Mouse (Mus musculus) embryonic facial prominence, embryonic 13.5 days (tissue): ENCODE data around the gene Il15. TPM values are rescaled to one million over a fixed set of nuclear protein-coding genes. Genes with fewer than 3 reads are reported as not detected.

Experiments
- ATAC-seq: fragments of 200-750 bp; cut with Nextera tagmentation; 2 replicates; pipeline ENCODE4 v1.8.0; 2017; ENCODE audit warnings: low read depth; ENCODE audit not compliant: insufficient number of reproducible peaks, insufficient read depth, low FRiP score, low TSS enrichment
- H3K27ac ChIP-seq: fragments of 300-500 bp; sonication (generic); 2 replicates; pipeline ENCODE4 v1.5.1; 2015; ENCODE audit warnings: moderate library complexity, mild to moderate bottlenecking, inconsistent platforms
- H3K27me3 ChIP-seq: fragments of 300-500 bp; sonication (generic); 2 replicates; pipeline ENCODE4 v1.6.1; 2015; ENCODE audit warnings: mild to moderate bottlenecking, inconsistent platforms
- H3K36me3 ChIP-seq: fragments of 300-500 bp; sonication (generic); 2 replicates; pipeline ENCODE4 v1.6.1; 2015; ENCODE audit warnings: mild to moderate bottlenecking, inconsistent platforms
- H3K4me1 ChIP-seq: fragments of 300-500 bp; sonication (generic); 2 replicates; pipeline ENCODE4 v1.6.1; 2015; ENCODE audit warnings: inconsistent platforms
- H3K4me2 ChIP-seq: fragments of 300-500 bp; sonication (generic); 2 replicates; pipeline ENCODE4 v1.6.1; 2015; ENCODE audit warnings: moderate library complexity, mild to moderate bottlenecking, inconsistent platforms
- H3K4me3 ChIP-seq: fragments of 300-500 bp; sonication (generic); 2 replicates; pipeline ENCODE4 v1.5.1; 2015; ENCODE audit warnings: mild to moderate bottlenecking, inconsistent platforms
- H3K9ac ChIP-seq: fragments of 300-500 bp; sonication (generic); 2 replicates; pipeline ENCODE4 v1.6.1; 2015; ENCODE audit warnings: mild to moderate bottlenecking, inconsistent platforms
- H3K9me3 ChIP-seq: fragments of 300-500 bp; sonication (generic); 2 replicates; pipeline ENCODE4 v1.6.1; 2016; ENCODE audit warnings: inconsistent platforms
- WGBS: fragments of 180-500 bp; shearing (Covaris S2); methylation state at CpG from one replicate; pipeline ENCODE4 v1.1.7; 2015; ENCODE audit warnings: mixed read lengths; 5-methylcytosine and 5-hydroxymethylcytosine counted together
- polyA plus RNA-seq: library from polyadenylated mRNA; unstranded; fragments of >200 nt; fragmentation: Nextera tagmentation; extraction: Ambion mirVana; gene quantifications from 2 replicates; pipeline ENCODE4 v1.2.1, GENCODE M21; 2015

The Il15 gene
- polyA plus RNA-seq, 1 experiment from 2014 or later = 2.6 TPM

DNA sequence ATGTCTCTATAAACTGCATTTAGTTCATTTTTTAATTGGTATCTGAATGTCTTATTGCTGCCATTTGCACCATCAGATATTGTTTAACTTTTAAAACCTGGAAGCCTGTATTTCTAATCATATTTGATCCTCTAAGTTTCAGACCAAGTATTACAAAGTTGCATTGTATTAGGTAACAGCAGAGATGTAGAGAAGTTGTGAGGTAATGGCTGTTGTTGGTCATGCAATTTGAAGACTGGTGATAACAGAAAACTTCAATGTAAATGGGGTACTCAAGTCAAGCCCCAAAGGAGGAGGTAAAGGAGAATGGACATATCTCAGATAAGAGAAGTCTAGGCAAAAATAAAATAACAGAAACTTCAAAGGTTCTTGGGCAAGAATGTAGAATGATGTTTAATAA is 11.8 kb downstream of the Il15 start:
- Histone ChIP-seq H3K36me3 (no peaks in the 10 kb centered on the region), H3K9ac (no peak overlapping the region), H3K27me3 (no peaks in the 10 kb centered on the region), H3K9me3 (no peaks in the 10 kb centered on the region), H3K4me3 (no peak overlapping the region), H3K27ac (no peak overlapping the region), H3K4me1 (no peaks in the 10 kb centered on the region), H3K4me2 (no peak overlapping the region)
- ATAC-seq = no peak

- Histone ChIP-seq H3K4me2 (no peak overlapping the region), H3K9ac (no peak overlapping the region), H3K36me3 (no peaks in the 10 kb centered on the region), H3K27ac (no peak overlapping the region), H3K4me3 (no peak overlapping the region), H3K9me3 (no peaks in the 10 kb centered on the region), H3K27me3 (no peaks in the 10 kb centered on the region), H3K4me1 (no peaks in the 10 kb centered on the region)
- 74% methylated on average over 1 of the region's 1 CpGs for whole genome bisulfite sequencing
- ATAC-seq = no peak
Observed at GRCm38 (mm10) chr8:82388356-82388902, 14.6 kb downstream of the Il15 start.

- Histone ChIP-seq H3K4me1 (no peaks in the 10 kb centered on the region), H3K4me2 (no peak overlapping the region), H3K27ac (no peak overlapping the region), H3K9ac (no peak overlapping the region), H3K9me3 (no peaks in the 10 kb centered on the region), H3K4me3 (no peak overlapping the region), H3K27me3 (no peaks in the 10 kb centered on the region), H3K36me3 (no peaks in the 10 kb centered on the region)
- WGBS = 67% methylated on average over 1 of the region's 1 CpGs
- ATAC-seq = no peak
Observed at GRCm38 (mm10) chr8:82387614-82388013, 15.4 kb downstream of the Il15 start.

DNA sequence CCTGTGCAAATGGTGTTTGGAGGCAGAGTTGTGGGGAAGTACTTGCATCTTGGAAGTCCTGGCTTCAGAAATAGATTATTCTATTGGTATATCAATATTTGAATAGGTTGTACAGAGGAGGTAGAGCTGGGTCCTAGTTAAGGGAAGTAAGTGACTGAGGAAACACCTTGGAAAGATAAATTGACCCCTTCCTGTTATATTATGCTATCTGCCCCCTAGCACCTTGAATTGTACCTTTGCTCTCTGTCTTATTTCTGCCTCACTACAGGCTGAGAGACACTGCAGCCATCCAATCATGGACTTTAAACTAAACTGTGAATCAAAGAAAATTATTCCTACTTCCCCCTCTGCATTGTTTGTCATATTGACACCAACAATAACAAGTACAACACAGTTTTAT is 17.2 kb downstream of the Il15 start:
- no peak for ATAC-seq
- H3K27ac ChIP-seq = no peak overlapping the region
- H3K4me2 ChIP-seq = no peak overlapping the region
- no peaks in the 10 kb centered on the region for H3K9me3 ChIP-seq
- no peak overlapping the region for H3K4me3 ChIP-seq
- no peaks in the 10 kb centered on the region for H3K4me1 ChIP-seq
- H3K9ac ChIP-seq = no peak overlapping the region
- H3K27me3 ChIP-seq = no peaks in the 10 kb centered on the region
- no peaks in the 10 kb centered on the region for H3K36me3 ChIP-seq

DNA sequence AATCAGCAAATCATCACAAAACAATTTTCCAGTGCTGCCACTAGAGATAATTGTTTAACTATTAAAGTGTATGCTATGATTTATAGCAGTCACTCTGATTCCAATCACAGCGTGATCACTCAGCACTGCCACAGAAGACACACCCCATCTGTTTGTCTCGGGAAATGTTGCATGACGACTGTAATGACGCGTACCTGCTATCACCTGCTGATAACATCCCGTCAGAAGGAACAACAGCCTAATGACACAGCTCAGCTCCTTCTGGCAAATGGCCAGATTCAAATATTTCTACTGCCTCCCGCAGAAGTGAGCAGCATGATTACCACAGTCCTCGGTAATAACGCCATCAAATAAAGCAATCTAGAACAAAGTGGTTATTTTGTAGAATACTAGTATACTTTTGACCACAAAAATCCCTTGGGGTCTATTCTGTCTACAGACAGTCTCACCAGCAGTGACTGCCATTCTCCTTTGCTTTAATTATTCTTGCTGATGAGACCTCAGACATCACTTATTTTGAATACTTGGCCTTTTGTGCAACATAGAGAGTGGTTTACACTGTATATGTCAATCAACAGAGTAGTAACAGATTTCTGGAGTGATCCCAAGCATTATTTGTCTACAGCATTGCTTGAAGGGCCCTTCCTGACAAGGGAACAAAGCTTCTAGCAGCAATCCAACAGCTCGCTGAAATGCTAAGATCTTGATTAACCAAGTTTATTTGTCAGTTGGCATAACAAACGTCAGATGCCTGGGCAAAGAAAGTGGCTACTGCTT is 18.4 kb downstream of the Il15 start:
- ATAC-seq = no peak
- H3K4me2 ChIP-seq = no peak overlapping the region
- H3K4me3 ChIP-seq = no peak overlapping the region
- WGBS = 60% methylated on average over 11 of the region's 11 CpGs
- H3K4me1 ChIP-seq = no peaks in the 10 kb centered on the region
- no peaks in the 10 kb centered on the region for H3K9me3 ChIP-seq
- H3K27ac ChIP-seq = no peak overlapping the region
- no peaks in the 10 kb centered on the region for H3K27me3 ChIP-seq
- no peaks in the 10 kb centered on the region for H3K36me3 ChIP-seq
- no peak overlapping the region for H3K9ac ChIP-seq

DNA sequence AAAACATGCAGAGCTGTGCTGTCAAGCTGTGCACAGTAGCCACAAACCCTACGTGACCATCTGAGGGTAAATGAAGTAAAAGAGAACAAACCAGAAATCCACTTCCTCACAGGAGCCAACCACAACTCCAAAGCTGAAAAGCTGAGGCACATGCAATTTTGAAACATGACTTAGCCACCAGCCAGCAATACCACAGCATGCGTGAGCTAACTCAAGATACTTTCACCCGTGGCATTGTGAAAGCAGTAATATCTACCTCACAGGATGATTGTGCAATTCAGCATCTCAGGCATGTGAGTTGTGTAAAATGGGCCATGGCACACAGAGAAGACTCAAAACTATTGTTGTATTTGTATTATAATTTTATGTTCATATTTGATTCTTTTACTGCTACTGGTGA is 19.7 kb downstream of the Il15 start:
- H3K9ac ChIP-seq = no peak overlapping the region
- 79% methylated on average over 3 of the region's 3 CpGs for WGBS
- no peaks in the 10 kb centered on the region for H3K36me3 ChIP-seq
- H3K4me3 ChIP-seq = no peak overlapping the region
- H3K27ac ChIP-seq = no peak overlapping the region
- no peak for ATAC-seq
- no peaks in the 10 kb centered on the region for H3K27me3 ChIP-seq
- no peaks in the 10 kb centered on the region for H3K4me1 ChIP-seq
- no peaks in the 10 kb centered on the region for H3K9me3 ChIP-seq
- no peak overlapping the region for H3K4me2 ChIP-seq

DNA sequence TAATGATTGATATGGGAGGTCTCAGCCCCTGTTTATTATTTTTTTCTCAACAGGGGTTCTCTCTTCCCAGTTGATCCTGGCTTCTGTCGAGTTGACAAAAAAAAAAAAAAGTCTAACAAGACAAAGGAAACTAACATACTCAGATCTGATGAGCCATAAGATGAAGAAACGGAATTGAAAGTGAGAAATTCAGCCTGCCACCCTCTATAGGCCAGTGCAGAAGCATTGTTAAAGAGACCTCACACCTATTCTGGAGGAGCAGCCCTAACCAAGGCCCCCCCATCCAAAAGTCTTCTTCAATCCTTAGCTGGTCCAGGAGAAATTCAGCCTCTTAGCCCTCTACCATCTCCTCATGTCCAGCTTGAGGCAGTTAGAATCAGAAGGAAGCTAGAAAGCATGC is 20.7 kb downstream of the Il15 start:
- H3K36me3 ChIP-seq = no peaks in the 10 kb centered on the region
- no peaks in the 10 kb centered on the region for H3K9me3 ChIP-seq
- ATAC-seq = no peak
- no peak overlapping the region for H3K4me3 ChIP-seq
- 60% methylated on average over 2 of the region's 2 CpGs for WGBS
- no peak overlapping the region for H3K27ac ChIP-seq
- no peak overlapping the region for H3K9ac ChIP-seq
- no peaks in the 10 kb centered on the region for H3K4me1 ChIP-seq
- H3K27me3 ChIP-seq = no peaks in the 10 kb centered on the region
- H3K4me2 ChIP-seq = no peak overlapping the region

DNA sequence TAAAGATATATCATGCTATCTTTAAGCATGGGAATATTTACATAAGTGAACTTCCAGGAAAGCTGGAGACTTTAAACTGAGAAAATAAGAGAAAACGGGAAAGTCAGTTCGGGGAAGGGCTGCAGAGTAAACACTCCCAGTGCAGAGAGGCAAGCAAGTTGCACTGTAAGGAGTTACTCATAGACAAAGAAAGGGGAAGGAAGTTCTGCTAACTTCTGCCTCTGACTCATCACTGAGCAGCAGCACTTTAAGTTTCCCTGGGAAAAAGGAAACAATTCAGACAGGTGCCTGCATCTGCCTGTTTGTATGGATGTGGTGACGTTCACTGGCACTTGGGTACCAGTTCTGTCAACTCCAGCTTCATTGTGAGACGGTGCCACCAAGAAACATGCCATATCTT is 28.6 kb downstream of the Il15 start:
- H3K4me3 ChIP-seq = no peak overlapping the region
- H3K27ac ChIP-seq = no peak overlapping the region
- no peaks in the 10 kb centered on the region for H3K27me3 ChIP-seq
- no peaks in the 10 kb centered on the region for H3K36me3 ChIP-seq
- ATAC-seq = no peak
- no peaks in the 10 kb centered on the region for H3K9me3 ChIP-seq
- WGBS = 87% methylated on average over 4 of the region's 4 CpGs
- no peak overlapping the region for H3K9ac ChIP-seq
- H3K4me1 ChIP-seq = no peaks in the 10 kb centered on the region
- no peak overlapping the region for H3K4me2 ChIP-seq

DNA sequence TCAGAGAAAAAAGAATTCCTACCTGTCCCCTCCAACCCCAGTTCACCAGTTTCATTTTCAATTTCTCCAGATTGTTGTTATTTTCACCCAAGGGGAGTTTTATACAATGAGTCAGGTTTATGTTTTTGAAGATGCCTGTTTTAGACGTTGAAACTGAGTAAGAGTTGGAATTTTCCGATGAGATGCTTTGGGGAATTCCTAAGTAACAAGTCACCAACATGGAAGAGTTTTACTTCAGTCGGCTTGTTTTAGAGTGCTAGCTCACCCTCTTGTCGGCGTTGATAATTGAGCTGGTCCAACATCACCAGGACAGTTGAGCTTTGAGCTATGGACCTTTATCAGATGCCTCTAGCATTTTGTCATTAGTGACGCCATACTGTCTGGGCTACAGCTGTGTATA is 30.2 kb downstream of the Il15 start:
- Histone ChIP-seq H3K27me3 (no peaks in the 10 kb centered on the region), H3K4me2 (no peak overlapping the region), H3K27ac (no peak overlapping the region), H3K36me3 (no peaks in the 10 kb centered on the region), H3K9ac (no peak overlapping the region), H3K4me3 (no peak overlapping the region), H3K9me3 (no peaks in the 10 kb centered on the region), H3K4me1 (no peaks in the 10 kb centered on the region)
- WGBS = 84% methylated on average over 6 of the region's 6 CpGs
- ATAC-seq = no peak

- H3K27ac ChIP-seq = no peak overlapping the region
- H3K9me3 ChIP-seq = no peaks in the 10 kb centered on the region
- 80% methylated on average over 6 of the region's 6 CpGs for WGBS
- no peak overlapping the region for H3K9ac ChIP-seq
- no peak for ATAC-seq
- H3K4me3 ChIP-seq = no peak overlapping the region
- H3K4me2 ChIP-seq = no peak overlapping the region
- no peaks in the 10 kb centered on the region for H3K4me1 ChIP-seq
- H3K36me3 ChIP-seq = no peaks in the 10 kb centered on the region
- H3K27me3 ChIP-seq = no peaks in the 10 kb centered on the region
Observed at GRCm38 (mm10) chr8:82370657-82371056, 32.4 kb downstream of the Il15 start.

DNA sequence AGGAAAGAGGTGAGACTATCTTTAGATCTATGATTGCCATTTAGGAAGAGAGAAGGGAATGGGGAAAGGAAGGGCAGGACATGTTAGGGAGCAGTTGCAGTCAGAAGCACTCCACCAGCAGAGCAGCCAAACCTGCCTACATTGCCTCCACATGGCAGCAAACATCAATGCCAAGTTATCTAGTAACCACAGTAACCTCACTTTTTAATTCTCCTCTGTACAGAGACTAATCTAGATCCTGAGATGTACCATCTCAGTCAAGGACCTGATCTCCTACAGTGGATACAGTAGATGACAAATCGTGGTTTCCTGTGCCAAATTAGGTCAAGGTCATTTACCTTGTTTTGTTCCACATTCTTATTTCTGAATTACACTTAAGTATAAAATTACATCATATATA is 42.0 kb downstream of the Il15 start:
- no peaks in the 10 kb centered on the region for H3K9me3 ChIP-seq
- no peaks in the 10 kb centered on the region for H3K4me1 ChIP-seq
- H3K36me3 ChIP-seq = no peaks in the 10 kb centered on the region
- no peaks in the 10 kb centered on the region for H3K27me3 ChIP-seq
- WGBS = 84% methylated on average over 1 of the region's 1 CpGs
- H3K4me3 ChIP-seq = no peak overlapping the region
- no peak overlapping the region for H3K27ac ChIP-seq
- H3K4me2 ChIP-seq = no peak overlapping the region
- no peak overlapping the region for H3K9ac ChIP-seq
- ATAC-seq = no peak

DNA sequence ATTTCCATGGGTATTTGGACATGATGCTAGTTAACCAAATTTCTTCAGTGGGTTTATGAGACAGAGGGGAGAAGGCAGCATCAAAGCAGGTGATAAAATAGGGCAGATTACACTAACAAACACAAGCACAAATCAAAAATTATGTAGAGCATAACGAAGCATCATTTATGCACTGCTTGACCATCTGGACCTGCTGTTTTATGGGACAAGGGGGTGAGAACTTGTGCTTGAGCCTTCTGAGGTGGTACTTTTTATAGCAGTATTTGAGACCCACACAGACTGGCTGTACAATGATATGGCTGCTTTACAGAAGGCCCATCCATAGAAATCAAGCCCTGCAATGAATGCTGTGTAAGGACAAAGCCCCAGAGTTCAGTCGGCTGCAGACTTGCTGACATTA is 46.9 kb downstream of the Il15 start:
- H3K4me2 ChIP-seq = no peak overlapping the region
- 85% methylated on average over 2 of the region's 2 CpGs for WGBS
- no peak for ATAC-seq
- no peaks in the 10 kb centered on the region for H3K4me1 ChIP-seq
- no peaks in the 10 kb centered on the region for H3K27me3 ChIP-seq
- H3K9me3 ChIP-seq = no peaks in the 10 kb centered on the region
- H3K36me3 ChIP-seq = no peaks in the 10 kb centered on the region
- no peak overlapping the region for H3K27ac ChIP-seq
- no peak overlapping the region for H3K9ac ChIP-seq
- no peak overlapping the region for H3K4me3 ChIP-seq
